Mouse (Mus musculus) liver, embryonic 13.5 days (tissue): Measurements from ENCODE around the gene Dhx32. TPM values are rescaled to one million over a fixed set of nuclear protein-coding genes. Genes with fewer than 3 reads are reported as not detected.

Experiments
- ATAC-seq: fragments of 200-750 bp; cut with Nextera tagmentation; 2 replicates; pipeline ENCODE4 v1.8.0; 2017; ENCODE audit warnings: low read depth, mild to moderate bottlenecking, moderate number of reproducible peaks, moderate library complexity
- DNase-seq: peaks from one replicate; pipeline ENCODE4 v3.0.0; 2022
- H3K27ac ChIP-seq: fragments of 300-500 bp; sonication (generic); 2 replicates; pipeline ENCODE4 v1.5.1; 2015; ENCODE audit warnings: moderate library complexity, mild to moderate bottlenecking, inconsistent platforms
- H3K27me3 ChIP-seq: fragments of 300-500 bp; sonication (generic); 2 replicates; pipeline ENCODE4 v1.6.1; 2015; ENCODE audit warnings: mild to moderate bottlenecking, inconsistent platforms
- H3K36me3 ChIP-seq: fragments of 300-500 bp; sonication (generic); 2 replicates; pipeline ENCODE4 v1.6.1; 2015; ENCODE audit warnings: mild to moderate bottlenecking, inconsistent platforms
- H3K4me1 ChIP-seq: fragments of 300-500 bp; sonication (generic); replicated peaks from 2 replicates; pipeline ENCODE4 v1.6.1; 2015; ENCODE audit warnings: inconsistent platforms
- H3K4me2 ChIP-seq: fragments of 300-500 bp; sonication (generic); 2 replicates; pipeline ENCODE4 v1.6.1; 2015; ENCODE audit warnings: inconsistent platforms, mild to moderate bottlenecking, moderate library complexity
- H3K4me3 ChIP-seq: fragments of 300-500 bp; sonication (generic); replicated peaks from 2 replicates; pipeline ENCODE4 v1.5.1; 2015; ENCODE audit warnings: mild to moderate bottlenecking, inconsistent platforms
- H3K9ac ChIP-seq: fragments of 300-500 bp; sonication (generic); 2 replicates; pipeline ENCODE4 v1.6.1; 2015; ENCODE audit warnings: mild to moderate bottlenecking, inconsistent platforms
- H3K9me3 ChIP-seq: fragments of 300-500 bp; sonication (generic); replicated peaks from 2 replicates; pipeline ENCODE4 v1.6.1; 2016; ENCODE audit warnings: inconsistent platforms
- WGBS: fragments of 180-500 bp; shearing (Covaris S2); methylation state at CpG from one replicate; pipeline ENCODE4 v1.1.7; 2015; ENCODE audit not compliant: insufficient replicate concordance; 5-methylcytosine and 5-hydroxymethylcytosine counted together
- polyA plus RNA-seq: library from polyadenylated mRNA; unstranded; fragments of >200 nt; fragmentation: Nextera tagmentation; extraction: Ambion mirVana; gene quantifications from 2 replicates; pipeline ENCODE4 v1.2.1, GENCODE M21; 2015

Dhx32 gene
- polyA plus RNA-seq, 1 experiment from 2014 or later: 13.1 TPM

DNA sequence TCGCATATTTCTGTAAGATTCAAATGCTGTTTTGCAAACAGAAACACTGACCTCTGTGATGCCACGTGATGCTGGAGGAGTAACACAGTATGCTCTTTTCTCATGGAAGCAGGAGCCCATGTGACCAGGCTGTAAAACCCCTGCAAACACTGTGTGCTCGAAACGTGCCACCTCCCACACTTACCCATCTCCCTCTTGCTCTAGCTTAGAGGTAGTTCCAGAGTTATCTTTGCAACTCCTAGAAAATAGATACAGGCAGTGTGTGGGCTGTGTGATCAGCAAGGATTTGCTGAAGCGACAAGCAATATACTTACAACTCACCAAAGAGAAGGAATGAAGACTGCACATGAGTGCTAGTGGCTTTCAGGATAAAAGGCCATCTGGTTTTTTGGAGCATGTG, 14.0 kb downstream of the Dhx32 start:
- 64% methylated on average over 5 of the region's 5 CpGs for WGBS
- H3K27me3 ChIP-seq: no peaks in the 10 kb centered on the region
- no peak overlapping the region for H3K4me2 ChIP-seq
- no peaks in the 10 kb centered on the region for H3K36me3 ChIP-seq
- no peak overlapping the region for H3K9ac ChIP-seq
- DNase-seq (no peak), ATAC-seq (no peak)
- no peak overlapping the region for H3K27ac ChIP-seq
- no peak overlapping the region for H3K4me3 ChIP-seq
- H3K9me3 ChIP-seq: no peaks in the 10 kb centered on the region
- no peaks in the 10 kb centered on the region for H3K4me1 ChIP-seq

DNA sequence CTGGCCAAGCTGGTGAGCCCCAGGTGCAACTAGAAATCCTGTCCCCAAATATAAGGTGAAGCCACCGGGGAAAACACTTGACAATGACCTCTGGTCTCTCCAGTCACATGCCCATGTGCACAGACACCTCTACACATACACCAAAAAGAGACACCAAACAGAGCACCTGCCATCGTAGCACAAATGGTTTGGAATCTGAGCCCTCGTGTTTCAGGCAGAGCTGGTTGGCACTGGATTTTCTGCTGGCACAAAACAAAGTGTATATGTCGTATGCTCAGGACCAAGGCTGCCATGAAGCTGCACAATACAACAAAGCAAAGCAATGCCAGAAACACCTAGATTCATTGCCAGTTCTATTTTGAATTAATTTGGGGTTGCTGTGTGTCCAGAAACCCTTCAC, 14.5 kb downstream of the Dhx32 start:
- H3K27ac ChIP-seq: no peak overlapping the region
- no peak for DNase-seq
- ATAC-seq: no peak
- H3K9me3 ChIP-seq: no peaks in the 10 kb centered on the region
- H3K36me3 ChIP-seq: no peaks in the 10 kb centered on the region
- no peak overlapping the region for H3K4me2 ChIP-seq
- H3K4me3 ChIP-seq: no peak overlapping the region
- WGBS: 68% methylated on average over 4 of the region's 4 CpGs
- no peaks in the 10 kb centered on the region for H3K4me1 ChIP-seq
- H3K9ac ChIP-seq: no peak overlapping the region
- no peaks in the 10 kb centered on the region for H3K27me3 ChIP-seq

DNA sequence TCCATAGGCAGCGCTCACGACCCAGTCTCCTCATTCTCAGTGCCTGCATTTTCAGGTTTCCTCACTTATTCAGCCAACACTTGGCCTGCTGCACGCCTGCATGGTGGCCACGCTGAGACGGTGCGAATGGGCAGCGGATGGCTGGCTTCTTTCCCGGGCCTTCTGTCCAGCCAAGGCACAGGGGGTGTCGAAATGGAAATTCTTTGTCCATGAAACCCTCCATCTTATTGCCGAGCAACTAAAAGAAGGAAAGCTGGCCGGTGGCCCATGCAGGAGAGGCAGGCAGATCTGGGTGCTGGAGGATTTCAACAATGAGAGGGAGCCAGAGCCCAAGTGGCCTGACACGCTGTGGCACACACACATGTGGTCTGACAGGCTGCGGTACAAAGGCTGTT, 16.7 kb downstream of the Dhx32 start:
- no peak overlapping the region for H3K4me2 ChIP-seq
- no peaks in the 10 kb centered on the region for H3K9me3 ChIP-seq
- H3K4me1 ChIP-seq: peaks cover 5% of the 10 kb centered on the region; the same call in 1 of the 2 replicates
- ATAC-seq (no peak), DNase-seq (no peak)
- 86% methylated on average over 13 of the region's 13 CpGs for WGBS
- no peaks in the 10 kb centered on the region for H3K36me3 ChIP-seq
- no peak overlapping the region for H3K9ac ChIP-seq
- no peak overlapping the region for H3K27ac ChIP-seq
- no peaks in the 10 kb centered on the region for H3K27me3 ChIP-seq
- no peak overlapping the region for H3K4me3 ChIP-seq

DNA sequence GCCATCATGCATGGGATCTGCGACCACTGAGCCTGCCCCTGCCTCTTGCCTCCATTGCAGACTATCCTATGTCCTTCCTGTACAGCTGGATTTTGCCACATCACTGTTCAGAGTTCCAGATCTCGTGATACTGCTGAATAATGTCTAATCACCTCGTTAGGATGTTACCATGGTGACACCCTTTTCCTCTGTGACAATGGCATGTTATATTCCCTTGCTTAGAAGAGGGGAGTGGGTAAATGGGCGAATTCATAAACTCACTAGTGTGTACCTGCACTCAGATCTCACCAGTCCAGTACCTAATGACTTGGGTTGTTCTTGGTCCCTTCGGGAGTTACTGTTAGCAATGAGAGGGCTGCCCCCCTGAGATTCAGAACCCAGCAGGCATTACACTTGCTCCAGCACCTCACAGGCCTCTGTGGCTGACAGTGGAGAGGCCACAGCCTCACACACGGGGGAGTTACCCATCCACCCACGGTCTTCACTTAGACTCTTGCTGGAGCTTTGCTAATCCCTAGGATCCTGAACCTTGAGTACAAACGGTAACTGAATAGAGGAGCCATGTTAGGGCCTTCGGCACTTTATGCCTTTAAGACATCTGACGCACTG, 17.2 kb downstream of the Dhx32 start:
- no peaks in the 10 kb centered on the region for H3K27me3 ChIP-seq
- no peak overlapping the region for H3K4me2 ChIP-seq
- WGBS: 69% methylated on average over 10 of the region's 10 CpGs
- no peaks in the 10 kb centered on the region for H3K36me3 ChIP-seq
- DNase-seq (no peak), ATAC-seq (no peak)
- no peaks in the 10 kb centered on the region for H3K9me3 ChIP-seq
- no peak overlapping the region for H3K9ac ChIP-seq
- H3K4me1 ChIP-seq: peaks cover 5% of the 10 kb centered on the region; the same call in 1 of the 2 replicates
- H3K4me3 ChIP-seq: no peak overlapping the region
- H3K27ac ChIP-seq: no peak overlapping the region

DNA sequence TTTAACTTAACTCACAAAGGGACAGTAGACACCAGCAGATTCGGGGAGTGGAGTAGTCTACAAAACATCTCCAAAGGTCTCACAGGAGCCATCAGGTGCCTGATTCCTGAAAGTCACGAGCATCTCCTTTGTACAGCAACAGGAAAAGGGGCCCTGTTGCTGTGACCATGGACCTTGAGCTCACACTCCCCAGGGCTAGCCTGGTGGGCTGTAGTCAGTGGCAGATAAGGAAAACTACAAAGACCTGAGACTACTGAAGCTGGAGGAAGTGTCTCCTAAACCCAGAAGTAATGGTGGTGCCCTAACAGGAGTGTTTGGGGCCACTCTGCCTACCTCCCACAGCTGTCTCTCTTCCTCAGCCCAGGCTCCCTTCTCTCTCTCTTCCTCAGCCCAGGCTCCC, 18.1 kb downstream of the Dhx32 start:
- ATAC-seq (no peak), DNase-seq (no peak)
- WGBS: 58% methylated on average over 2 of the region's 2 CpGs
- Histone ChIP-seq H3K9me3 (no peaks in the 10 kb centered on the region), H3K36me3 (peaks cover 2% of the 10 kb centered on the region; the same call in 1 of the 2 replicates), H3K4me2 (no peak overlapping the region), H3K9ac (no peak overlapping the region), H3K27me3 (no peaks in the 10 kb centered on the region), H3K27ac (no peak overlapping the region), H3K4me3 (no peak overlapping the region), H3K4me1 (peaks cover 5% of the 10 kb centered on the region; the same call in 1 of the 2 replicates)

DNA sequence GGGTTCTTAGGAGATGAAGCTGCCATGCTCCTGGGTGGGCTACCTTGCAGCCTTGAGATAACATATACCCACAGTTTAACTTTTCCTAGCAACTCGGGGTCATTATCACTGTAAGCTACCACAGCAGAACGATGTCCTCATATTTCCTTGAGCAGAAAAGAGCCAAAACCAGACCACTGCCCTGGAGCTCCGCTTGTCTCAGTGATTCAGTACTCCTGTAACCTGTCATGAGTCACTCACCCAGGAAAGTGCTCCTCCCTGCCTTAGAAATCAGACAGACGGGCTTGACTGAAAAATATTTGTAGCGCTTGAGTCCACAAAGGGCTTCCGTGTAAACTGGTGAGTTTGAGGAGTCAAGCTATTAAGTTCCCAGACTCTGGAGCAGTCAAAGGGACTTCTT, 19.8 kb downstream of the Dhx32 start:
- Histone ChIP-seq H3K9me3 (no peaks in the 10 kb centered on the region), H3K4me3 (no peak overlapping the region), H3K27me3 (no peaks in the 10 kb centered on the region), H3K36me3 (peaks cover 6% of the 10 kb centered on the region; the same call in 1 of the 2 replicates), H3K4me2 (no peak overlapping the region), H3K27ac (no peak overlapping the region), H3K9ac (no peak overlapping the region), H3K4me1 (peaks cover 11% of the 10 kb centered on the region; the same call in 1 of the 2 replicates)
- peak; percentile 20; the same call in 1 of the 2 replicates for ATAC-seq
- no peak for DNase-seq
- WGBS: 65% methylated on average over 6 of the region's 6 CpGs

DNA sequence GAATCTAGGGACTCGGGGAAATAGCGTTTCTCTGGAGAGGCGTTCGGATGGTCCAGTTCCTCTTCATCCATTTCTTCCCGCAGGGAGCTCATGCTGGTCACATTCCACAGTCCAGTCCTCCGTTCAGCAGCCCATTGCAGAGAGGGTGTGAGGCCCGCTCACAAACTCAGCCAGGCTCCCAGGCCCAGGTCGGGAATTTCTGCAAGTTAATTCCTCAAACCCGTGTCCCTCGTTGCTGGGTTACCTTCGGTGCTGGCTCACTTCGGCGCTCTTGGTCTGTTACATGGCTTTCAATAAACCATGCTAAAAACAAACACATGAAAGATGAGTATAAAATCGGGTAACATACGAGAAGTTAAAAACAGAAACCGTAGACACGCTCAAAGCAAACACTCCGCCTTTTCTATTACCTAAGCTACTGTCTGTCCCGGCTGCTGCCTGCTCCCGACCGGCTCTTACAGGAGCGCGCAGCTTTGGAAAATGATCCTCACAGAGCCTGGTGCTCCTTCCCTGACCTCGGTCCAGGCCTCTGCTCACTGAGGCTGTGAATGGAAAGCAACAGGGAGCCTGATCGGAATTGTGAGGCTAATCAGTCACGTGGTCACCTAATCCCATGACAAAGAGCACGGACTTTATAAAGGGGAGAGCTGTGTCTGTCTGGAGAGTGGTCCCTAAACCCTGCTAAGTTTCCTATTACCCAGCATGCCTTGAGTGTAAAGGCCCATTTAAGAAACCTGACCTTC, 22.7 kb downstream of the Dhx32 start:
- Histone ChIP-seq H3K9me3 (no peaks in the 10 kb centered on the region), H3K4me3 (no peak overlapping the region), H3K27ac (no peak overlapping the region), H3K4me2 (0 out of 2 replicates have a peak overlapping the region, but pooled peaks have one; percentile 4), H3K27me3 (no peaks in the 10 kb centered on the region), H3K4me1 (peaks cover 11% of the 10 kb centered on the region; the same call in 1 of the 2 replicates), H3K36me3 (peaks cover 6% of the 10 kb centered on the region; the same call in 1 of the 2 replicates), H3K9ac (no peak overlapping the region)
- 56% methylated on average over 27 of the region's 27 CpGs for WGBS
- ATAC-seq (no peak), DNase-seq (no peak)

DNA sequence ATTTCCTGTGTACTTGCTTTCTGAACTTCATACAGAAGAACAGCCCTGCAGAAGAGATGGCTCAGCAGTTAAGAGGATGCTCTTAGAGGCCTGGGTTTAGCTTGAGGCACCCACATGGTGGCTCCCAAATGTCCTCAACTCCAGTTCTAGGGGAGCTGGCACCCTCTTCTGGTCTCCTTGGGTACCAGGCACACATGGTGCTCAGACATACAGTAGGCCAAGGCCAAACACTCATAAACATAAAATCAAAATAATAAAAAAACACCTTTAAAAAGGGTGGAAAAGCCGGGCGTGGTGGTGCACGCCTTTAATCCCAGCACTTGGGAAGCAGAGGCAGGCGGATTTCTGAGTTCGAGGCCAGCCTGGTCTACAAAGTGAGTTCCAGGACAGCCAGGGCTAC, 23.8 kb downstream of the Dhx32 start:
- Histone ChIP-seq H3K36me3 (peaks cover 6% of the 10 kb centered on the region; the same call in 1 of the 2 replicates), H3K4me3 (no peak overlapping the region), H3K9ac (no peak overlapping the region), H3K9me3 (no peaks in the 10 kb centered on the region), H3K27me3 (no peaks in the 10 kb centered on the region), H3K4me2 (no peak overlapping the region), H3K4me1 (peaks cover 11% of the 10 kb centered on the region; the same call in 1 of the 2 replicates), H3K27ac (no peak overlapping the region)
- DNase-seq (no peak), ATAC-seq (no peak)
- 83% methylated on average over 5 of the region's 5 CpGs for WGBS

DNA sequence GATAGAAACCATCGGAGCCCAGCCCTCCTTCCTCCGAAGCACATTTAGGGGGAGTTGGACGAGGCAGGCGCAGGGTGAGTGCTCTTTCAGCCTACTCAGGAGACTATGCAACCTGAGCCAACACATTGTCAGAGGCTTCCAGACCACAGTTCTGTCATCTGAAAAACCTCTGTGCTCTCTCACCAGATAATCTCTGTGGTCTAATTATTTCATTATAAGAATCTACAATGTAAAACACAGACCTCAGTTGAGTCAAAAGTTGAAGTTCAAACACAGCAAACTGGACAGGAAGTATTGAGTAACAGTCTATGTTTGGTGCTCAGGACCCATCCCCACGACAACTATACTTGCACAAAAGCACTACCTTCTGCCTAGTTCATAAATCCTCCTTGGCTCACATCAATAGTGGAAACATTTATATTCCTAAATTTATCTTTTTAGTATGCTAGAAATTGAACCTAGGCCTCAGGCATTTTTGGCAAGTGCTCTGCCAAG, 24.5 kb downstream of the Dhx32 start:
- H3K4me1 ChIP-seq: peaks cover 11% of the 10 kb centered on the region; the same call in 1 of the 2 replicates
- H3K4me2 ChIP-seq: no peak overlapping the region
- H3K36me3 ChIP-seq: peaks cover 6% of the 10 kb centered on the region; the same call in 1 of the 2 replicates
- WGBS: 64% methylated on average over 5 of the region's 5 CpGs
- no peak overlapping the region for H3K27ac ChIP-seq
- H3K9ac ChIP-seq: no peak overlapping the region
- no peaks in the 10 kb centered on the region for H3K9me3 ChIP-seq
- H3K27me3 ChIP-seq: no peaks in the 10 kb centered on the region
- no peak for ATAC-seq
- no peak overlapping the region for H3K4me3 ChIP-seq
- DNase-seq: no peak

DNA sequence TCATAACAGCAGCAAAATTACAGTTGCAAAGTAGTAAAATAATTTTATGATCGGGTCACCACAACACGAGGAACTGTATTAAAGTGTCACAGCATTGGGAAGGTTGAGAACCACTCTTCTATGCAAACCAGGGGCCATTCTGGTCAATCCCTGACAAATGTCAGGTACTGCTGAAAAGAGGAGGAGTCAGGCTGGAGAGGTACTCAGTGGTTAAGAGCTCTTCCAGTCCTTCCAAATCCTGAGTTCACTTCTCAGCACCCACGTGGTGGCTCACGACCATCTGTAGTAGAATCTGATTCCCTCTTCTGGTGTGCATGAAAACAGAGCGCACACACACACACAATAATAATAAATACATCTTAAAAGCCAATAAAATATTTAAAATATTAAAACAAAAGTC, 31.4 kb downstream of the Dhx32 start:
- WGBS: 69% methylated on average over 5 of the region's 5 CpGs
- H3K4me1 ChIP-seq: no peaks in the 10 kb centered on the region
- no peaks in the 10 kb centered on the region for H3K9me3 ChIP-seq
- no peak overlapping the region for H3K27ac ChIP-seq
- H3K36me3 ChIP-seq: no peaks in the 10 kb centered on the region
- no peak overlapping the region for H3K4me2 ChIP-seq
- no peaks in the 10 kb centered on the region for H3K27me3 ChIP-seq
- DNase-seq (no peak), ATAC-seq (no peak)
- H3K9ac ChIP-seq: no peak overlapping the region
- no peak overlapping the region for H3K4me3 ChIP-seq

DNA sequence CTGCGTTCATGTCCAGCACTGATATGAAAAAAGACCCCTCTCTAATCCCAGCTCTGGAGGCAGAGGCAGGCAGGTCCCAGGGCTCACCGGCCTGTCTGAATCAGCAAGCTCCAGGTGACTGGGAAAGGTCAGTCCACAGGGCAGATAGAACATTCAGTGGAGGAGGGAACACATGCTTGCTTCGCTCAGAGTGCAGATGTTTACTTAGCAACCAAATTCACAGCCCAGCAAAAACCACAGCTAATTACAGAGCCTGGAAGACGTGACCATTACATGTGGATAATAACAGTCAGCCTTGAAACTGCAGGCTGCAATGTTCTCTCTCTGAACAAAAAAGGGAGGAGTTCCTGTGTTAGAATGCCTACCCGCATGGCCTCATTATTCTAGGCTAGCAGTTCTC, 31.9 kb downstream of the Dhx32 start:
- H3K9ac ChIP-seq: no peak overlapping the region
- no peak overlapping the region for H3K4me2 ChIP-seq
- ATAC-seq: no peak
- no peaks in the 10 kb centered on the region for H3K36me3 ChIP-seq
- H3K9me3 ChIP-seq: no peaks in the 10 kb centered on the region
- H3K4me1 ChIP-seq: no peaks in the 10 kb centered on the region
- H3K27ac ChIP-seq: no peak overlapping the region
- H3K27me3 ChIP-seq: no peaks in the 10 kb centered on the region
- WGBS: 68% methylated on average over 5 of the region's 5 CpGs
- no peak overlapping the region for H3K4me3 ChIP-seq
- DNase-seq: no peak
